Mouse (Mus musculus): ENCODE measurements around the gene Mob3b. TPM values are rescaled to one million over a fixed set of nuclear protein-coding genes. Genes with fewer than 3 reads are reported as not detected.

Mob3b gene
- polyA plus RNA-seq, 1 experiment = 2.3 TPM

DNA sequence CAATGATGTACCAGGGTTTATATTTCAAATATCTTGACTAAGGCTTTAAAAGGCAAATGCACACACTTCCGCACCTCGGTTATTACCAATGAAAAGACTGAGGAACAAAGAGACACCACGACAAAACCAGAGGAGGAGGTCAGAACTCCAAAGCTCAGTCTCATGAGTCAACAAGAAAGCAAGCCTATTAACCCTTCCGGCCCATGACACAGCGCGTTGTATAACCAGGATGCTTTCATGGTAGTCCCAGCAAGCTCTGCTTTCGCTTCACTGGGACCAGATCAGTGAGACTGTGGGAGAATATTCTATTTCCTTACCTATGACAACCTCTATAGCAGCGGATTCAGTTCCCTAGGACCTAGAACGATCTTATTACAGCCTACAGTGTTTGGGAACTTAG lies 30.5 kb downstream of the Mob3b start:
- TF ChIP-seq CTCF (IDR thresholded peaks at IDR 0.05; ENCODE audit: extremely low read depth, insufficient read depth, insufficient read length, insufficient replicate concordance) (no peak), POLR2A (IDR thresholded peaks at IDR 0.05; ENCODE audit: low read depth, low read length) (no peak)
- Histone ChIP-seq H3K27ac (ENCODE audit: insufficient read depth, low read length) (no peak overlapping the region), H3K27me3 (ENCODE audit: control insufficient read depth, insufficient read depth, low read length) (no peaks in the 10 kb centered on the region), H3K4me1 (ENCODE audit: control insufficient read depth, insufficient read depth, insufficient read length) (peaks cover 14% of the 10 kb centered on the region), H3K36me3 (ENCODE audit: control insufficient read depth, insufficient read depth, low read length) (no peaks in the 10 kb centered on the region), H3K4me3 (ENCODE audit: extremely low read depth, insufficient read depth, insufficient read length) (no peak overlapping the region)
- DNase-seq (ENCODE audit: low read depth in 1 of 2, low spot score in 2 of 2) = no peak
- 85% methylated on average over 9 of the region's 9 CpGs for WGBS

DNA sequence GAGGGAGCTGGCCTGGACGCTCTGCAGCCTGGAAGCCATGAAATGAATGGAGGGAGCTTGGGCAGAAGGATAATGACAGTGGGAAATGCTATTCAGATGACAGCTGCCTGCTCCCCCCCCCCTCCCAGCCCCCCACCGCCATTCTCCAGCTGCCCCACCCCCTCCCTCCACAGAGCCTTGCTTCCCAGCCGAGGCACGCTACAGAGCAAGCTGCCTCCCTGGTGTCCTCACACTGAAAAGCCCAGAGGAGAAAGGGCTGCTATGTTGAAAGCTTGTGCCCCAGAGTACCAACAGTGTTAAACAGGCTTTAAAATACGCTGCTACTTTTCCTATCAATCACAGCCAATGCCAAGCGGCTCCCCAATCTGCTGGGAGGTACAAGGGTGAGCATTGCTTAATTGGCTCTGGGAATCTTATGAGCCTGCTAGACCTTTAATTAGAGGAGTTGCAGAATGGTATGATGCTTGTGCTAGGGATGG lies 31.9 kb downstream of the Mob3b start:
- Histone ChIP-seq H3K27ac (ENCODE audit: insufficient read depth, low read length) (no peak overlapping the region), H3K36me3 (ENCODE audit: control insufficient read depth, insufficient read depth, low read length) (no peaks in the 10 kb centered on the region), H3K4me1 (ENCODE audit: control insufficient read depth, insufficient read depth, insufficient read length) (peaks cover 4% of the 10 kb centered on the region), H3K4me3 (ENCODE audit: extremely low read depth, insufficient read depth, insufficient read length) (no peak overlapping the region), H3K27me3 (ENCODE audit: control insufficient read depth, insufficient read depth, low read length) (no peaks in the 10 kb centered on the region)
- no peak for TF ChIP-seq CTCF (IDR thresholded peaks at IDR 0.05; ENCODE audit: extremely low read depth, insufficient read depth, insufficient read length, insufficient replicate concordance)
- no peak for TF ChIP-seq POLR2A (IDR thresholded peaks at IDR 0.05; ENCODE audit: low read depth, low read length)
- no peak for DNase-seq (ENCODE audit: low read depth in 1 of 2, low spot score in 2 of 2)
- WGBS = 79% methylated on average over 6 of the region's 6 CpGs

DNA sequence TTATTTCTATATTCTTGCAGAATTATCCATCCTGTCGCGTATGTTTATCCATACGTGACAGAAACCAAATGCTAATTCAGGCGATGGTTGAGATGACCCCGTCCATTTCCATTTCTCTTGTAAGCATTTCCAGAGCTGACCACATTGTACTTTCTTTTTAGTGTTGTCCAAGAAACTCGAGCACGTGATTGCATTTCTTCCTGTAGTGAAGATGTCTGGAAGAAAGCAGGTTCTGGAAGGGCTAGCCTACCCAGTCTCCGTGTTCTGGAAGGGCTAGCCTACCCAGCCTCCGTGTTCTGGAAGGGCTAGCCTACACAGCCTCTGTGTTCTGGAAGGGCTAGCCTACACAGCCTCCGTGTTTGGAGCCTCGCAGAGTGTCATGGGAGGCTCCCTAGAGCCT lies 33.3 kb downstream of the Mob3b start:
- H3K4me3 ChIP-seq (ENCODE audit: extremely low read depth, insufficient read depth, insufficient read length) = no peak overlapping the region
- H3K27me3 ChIP-seq (ENCODE audit: control insufficient read depth, insufficient read depth, low read length) = no peaks in the 10 kb centered on the region
- no peak for DNase-seq (ENCODE audit: low read depth in 1 of 2, low spot score in 2 of 2)
- no peaks in the 10 kb centered on the region for H3K4me1 ChIP-seq (ENCODE audit: control insufficient read depth, insufficient read depth, insufficient read length)
- H3K27ac ChIP-seq (ENCODE audit: insufficient read depth, low read length) = no peak overlapping the region
- 91% methylated on average over 11 of the region's 11 CpGs for WGBS
- no peaks in the 10 kb centered on the region for H3K36me3 ChIP-seq (ENCODE audit: control insufficient read depth, insufficient read depth, low read length)
- TF ChIP-seq POLR2A (IDR thresholded peaks at IDR 0.05; ENCODE audit: low read depth, low read length) = no peak
- no peak for TF ChIP-seq CTCF (IDR thresholded peaks at IDR 0.05; ENCODE audit: extremely low read depth, insufficient read depth, insufficient read length, insufficient replicate concordance)

DNA sequence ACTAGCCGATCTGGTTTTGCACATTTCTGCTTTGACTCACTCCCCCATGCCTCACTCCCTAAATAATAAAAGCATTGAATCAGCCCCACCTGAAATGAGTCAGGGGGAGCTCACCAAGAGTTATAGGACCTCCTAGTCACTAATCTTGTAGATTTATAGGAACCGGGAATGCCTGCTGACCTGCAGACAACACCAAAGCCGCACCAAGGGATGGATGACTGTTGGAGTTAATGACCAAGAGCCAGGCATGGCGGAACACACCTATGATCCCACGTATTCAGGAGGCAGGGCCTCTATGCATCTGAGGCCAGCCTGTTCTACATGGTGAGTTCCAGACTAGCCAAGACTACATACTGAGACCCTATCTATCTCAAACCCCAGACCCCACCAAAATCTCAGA lies 34.2 kb downstream of the Mob3b start:
- H3K4me3 ChIP-seq (ENCODE audit: extremely low read depth, insufficient read depth, insufficient read length) = no peak overlapping the region
- WGBS = 97% methylated on average over 5 of the region's 5 CpGs
- TF ChIP-seq POLR2A (IDR thresholded peaks at IDR 0.05; ENCODE audit: low read depth, low read length) = no peak
- no peak for TF ChIP-seq CTCF (IDR thresholded peaks at IDR 0.05; ENCODE audit: extremely low read depth, insufficient read depth, insufficient read length, insufficient replicate concordance)
- H3K27me3 ChIP-seq (ENCODE audit: control insufficient read depth, insufficient read depth, low read length) = no peaks in the 10 kb centered on the region
- H3K27ac ChIP-seq (ENCODE audit: insufficient read depth, low read length) = no peak overlapping the region
- no peaks in the 10 kb centered on the region for H3K36me3 ChIP-seq (ENCODE audit: control insufficient read depth, insufficient read depth, low read length)
- H3K4me1 ChIP-seq (ENCODE audit: control insufficient read depth, insufficient read depth, insufficient read length) = no peaks in the 10 kb centered on the region
- DNase-seq (ENCODE audit: low read depth in 1 of 2, low spot score in 2 of 2) = no peak

DNA sequence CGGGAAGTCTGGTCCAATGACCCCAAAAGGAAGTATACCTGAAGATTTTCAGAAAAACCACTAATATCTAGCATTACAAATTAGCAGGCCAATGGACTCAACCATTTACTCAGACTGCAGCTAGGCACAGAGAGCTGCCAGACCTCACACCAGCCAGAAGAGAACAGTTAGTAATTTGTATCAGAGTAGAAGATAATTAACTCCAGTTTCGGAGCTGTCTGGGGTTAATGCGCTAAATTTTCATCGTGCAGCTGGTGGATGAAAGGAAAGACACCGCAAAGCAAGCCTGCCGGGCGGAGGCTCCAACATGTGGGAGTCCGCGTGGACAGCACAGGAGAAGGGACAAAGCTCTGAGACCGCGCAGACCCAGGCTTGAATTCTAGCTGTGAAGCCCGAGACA lies 36.2 kb downstream of the Mob3b start:
- WGBS = 88% methylated on average over 12 of the region's 12 CpGs
- DNase-seq (ENCODE audit: low read depth in 1 of 2, low spot score in 2 of 2) = no peak
- H3K4me1 ChIP-seq (ENCODE audit: control insufficient read depth, insufficient read depth, insufficient read length) = no peaks in the 10 kb centered on the region; the same call in 1 of the 2 replicates
- no peaks in the 10 kb centered on the region for H3K27me3 ChIP-seq (ENCODE audit: control insufficient read depth, insufficient read depth, low read length)
- H3K27ac ChIP-seq (ENCODE audit: insufficient read depth, low read length) = no peak overlapping the region
- H3K36me3 ChIP-seq (ENCODE audit: control insufficient read depth, insufficient read depth, low read length) = no peaks in the 10 kb centered on the region
- TF ChIP-seq CTCF (IDR thresholded peaks at IDR 0.05; ENCODE audit: extremely low read depth, insufficient read depth, insufficient read length, insufficient replicate concordance) (no peak), POLR2A (IDR thresholded peaks at IDR 0.05; ENCODE audit: low read depth, low read length) (no peak)
- no peak overlapping the region for H3K4me3 ChIP-seq (ENCODE audit: extremely low read depth, insufficient read depth, insufficient read length)

DNA sequence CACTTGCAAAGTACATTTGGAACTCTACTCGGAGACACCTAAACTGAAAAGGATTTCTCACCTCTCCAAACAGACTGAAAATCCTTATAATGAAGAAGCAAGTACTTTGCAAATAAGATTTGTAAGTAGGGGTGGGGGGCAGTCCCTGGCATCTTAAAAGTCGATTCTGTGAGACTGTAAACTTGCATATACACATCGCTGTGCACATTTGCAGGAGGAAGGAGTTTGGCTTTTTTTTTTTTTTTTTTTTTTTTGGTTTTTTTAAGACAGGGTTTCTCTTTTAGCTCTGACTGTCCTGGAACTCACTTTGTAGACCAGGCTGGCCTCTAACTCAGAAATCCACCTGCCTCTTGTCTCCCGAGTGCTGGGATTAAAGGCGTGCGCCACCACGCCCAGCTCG lies 36.7 kb downstream of the Mob3b start:
- 86% methylated on average over 8 of the region's 8 CpGs for WGBS
- Histone ChIP-seq H3K4me1 (ENCODE audit: control insufficient read depth, insufficient read depth, insufficient read length) (no peaks in the 10 kb centered on the region; the same call in 1 of the 2 replicates), H3K27me3 (ENCODE audit: control insufficient read depth, insufficient read depth, low read length) (no peaks in the 10 kb centered on the region), H3K36me3 (ENCODE audit: control insufficient read depth, insufficient read depth, low read length) (no peaks in the 10 kb centered on the region), H3K27ac (ENCODE audit: insufficient read depth, low read length) (no peak overlapping the region), H3K4me3 (ENCODE audit: extremely low read depth, insufficient read depth, insufficient read length) (no peak overlapping the region)
- no peak for DNase-seq (ENCODE audit: low read depth in 1 of 2, low spot score in 2 of 2)
- no peak for TF ChIP-seq CTCF (IDR thresholded peaks at IDR 0.05; ENCODE audit: extremely low read depth, insufficient read depth, insufficient read length, insufficient replicate concordance)
- TF ChIP-seq POLR2A (IDR thresholded peaks at IDR 0.05; ENCODE audit: low read depth, low read length) = no peak

DNA sequence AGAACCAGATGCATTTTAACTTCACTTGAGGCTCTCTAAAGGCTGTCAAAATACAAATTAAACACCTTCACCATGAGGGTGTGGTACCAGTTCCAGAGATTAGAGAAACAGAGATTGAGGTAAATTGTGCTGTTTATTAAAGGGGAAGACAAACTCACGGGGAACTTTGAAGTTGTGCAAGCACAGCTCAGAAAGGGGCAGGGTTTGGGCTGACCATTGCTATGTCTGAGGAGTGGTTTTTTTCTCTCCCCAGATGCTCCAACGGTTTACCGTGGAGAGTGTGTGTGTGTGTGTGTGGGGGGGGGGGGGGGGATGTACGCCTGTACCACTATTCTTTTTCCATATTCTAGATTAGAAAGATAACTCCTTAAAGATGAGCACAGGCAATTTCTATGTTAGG lies 37.1 kb downstream of the Mob3b start:
- WGBS = 61% methylated on average over 4 of the region's 4 CpGs
- H3K27me3 ChIP-seq (ENCODE audit: control insufficient read depth, insufficient read depth, low read length) = no peaks in the 10 kb centered on the region
- H3K27ac ChIP-seq (ENCODE audit: insufficient read depth, low read length) = no peak overlapping the region
- no peaks in the 10 kb centered on the region for H3K36me3 ChIP-seq (ENCODE audit: control insufficient read depth, insufficient read depth, low read length)
- no peak for DNase-seq (ENCODE audit: low read depth in 1 of 2, low spot score in 2 of 2)
- H3K4me3 ChIP-seq (ENCODE audit: extremely low read depth, insufficient read depth, insufficient read length) = no peak overlapping the region
- no peak for TF ChIP-seq POLR2A (IDR thresholded peaks at IDR 0.05; ENCODE audit: low read depth, low read length)
- TF ChIP-seq CTCF (IDR thresholded peaks at IDR 0.05; ENCODE audit: extremely low read depth, insufficient read depth, insufficient read length, insufficient replicate concordance) = no peak
- no peaks in the 10 kb centered on the region; the same call in 1 of the 2 replicates for H3K4me1 ChIP-seq (ENCODE audit: control insufficient read depth, insufficient read depth, insufficient read length)

Measured in spleen, adult 2 months (tissue).